ENCODE assay signal across 8 mouse cellular contexts in the genomic region with DNA sequence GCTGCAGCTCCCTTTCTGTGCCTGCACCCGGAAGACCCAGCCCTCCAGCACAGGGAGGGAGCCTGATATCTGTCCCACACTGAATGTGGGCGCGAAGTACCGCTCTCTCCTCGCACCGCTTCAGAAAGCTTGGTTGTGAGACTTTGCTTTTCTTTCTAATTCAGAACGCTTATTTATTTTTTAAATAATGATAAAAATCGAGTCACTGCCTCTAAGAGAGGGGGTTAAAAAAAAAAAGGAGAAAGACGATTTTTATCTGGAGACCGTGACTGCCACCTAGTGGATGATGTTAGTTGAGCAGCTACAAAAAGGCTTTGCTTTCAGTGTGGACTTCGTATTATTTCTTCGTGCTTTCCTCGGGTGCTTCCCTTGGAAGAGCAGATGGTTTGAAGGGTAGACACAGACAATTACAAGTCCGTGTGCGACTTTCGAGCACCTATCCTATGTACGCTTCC. TPM values are rescaled to one million over a fixed set of nuclear protein-coding genes. Genes with fewer than 3 reads are reported as not detected.
DNase-seq lines count a peak whose midpoint lies in the region; ATAC-seq and TF ChIP-seq lines count a peak whose summit lies in the region.

No protein-coding gene starts in this region.

- DNase-seq in MEL (ENCODE audit: low read depth, low spot score) = peak; percentile 90
- peak; percentile 76 for DNase-seq in brain, embryonic 18.5 days (ENCODE audit: low read depth, low spot score)
- DNase-seq in layer of hippocampus, adult 2 months (ENCODE audit: low spot score in 2 of 2) = peak; percentile 79 to 86
- DNase-seq in retina, adult 2 months (ENCODE audit: low read depth, low spot score) = peak; percentile 56
- DNase-seq in thymus, postnatal 25 days = peak; percentile 75

- WGBS in lung, embryonic 15.5 days = under 1% methylated on average over 17 of the region's 17 CpGs

- peak; percentile 53 to 94 (median 74) for TF ChIP-seq CTCF in MEL (IDR thresholded peaks at IDR 0.05 in 2 of 3, conservative IDR thresholded peaks at IDR 0.05 in 1 of 3; ENCODE audit: control insufficient read depth in 1 of 3, insufficient read depth in 1 of 3, low read depth in 2 of 3, low read length in 3 of 3, poor library complexity in 1 of 3, severe bottlenecking in 1 of 3)
- TF ChIP-seq CTCF in layer of hippocampus, adult 2 months (conservative IDR thresholded peaks at IDR 0.05) = peak; percentile 99

- peaks cover 3 to 7% of the 10 kb centered on the region in 2 experiments for H3K27me3 ChIP-seq in MEL (ENCODE audit: control insufficient read depth in 1 of 2, insufficient read depth in 2 of 2, low read length in 2 of 2)
- peaks cover 12% of the 10 kb centered on the region; the same call in 1 of the 2 replicates for H3K27me3 ChIP-seq in lung, embryonic 15.5 days

- H3K79me2 ChIP-seq in MEL (ENCODE audit: control insufficient read depth, insufficient read depth, low read length, poor library complexity) = no peaks in the 10 kb centered on the region

- peak overlapping the region; percentile 9 for H3K27ac ChIP-seq in MEL (ENCODE audit: control insufficient read depth, low read depth, low read length)
- H3K27ac ChIP-seq in layer of hippocampus, adult 2 months = peak overlapping the region; percentile 94
- H3K27ac ChIP-seq in lung, embryonic 15.5 days = no peak overlapping the region

- no peak for TF ChIP-seq EP300 in MEL (IDR thresholded peaks at IDR 0.05; ENCODE audit: low read depth in 1 of 2, low read length in 2 of 2)

- peak overlapping the region; percentile 50 for H3K9ac ChIP-seq in MEL (ENCODE audit: control insufficient read depth, low read depth, low read length, poor library complexity, severe bottlenecking)
- peak overlapping the region; percentile 32; the same call in 1 of the 2 replicates for H3K9ac ChIP-seq in lung, embryonic 15.5 days

- H3K4me3 ChIP-seq in MEL (ENCODE audit: control insufficient read depth in 1 of 2, insufficient read depth in 1 of 2, low read depth in 2 of 2, low read length in 2 of 2) = peak overlapping the region; percentile 50 to 56
- peak overlapping the region; percentile 63 for H3K4me3 ChIP-seq in layer of hippocampus, adult 2 months
- peak overlapping the region; percentile 47 for H3K4me3 ChIP-seq in lung, embryonic 15.5 days

- no peaks in the 10 kb centered on the region for H3K9me3 ChIP-seq in MEL (replicated peaks; ENCODE audit: insufficient read depth, low read length)
- H3K9me3 ChIP-seq in lung, embryonic 15.5 days = no peaks in the 10 kb centered on the region

- H3K36me3 ChIP-seq in MEL (ENCODE audit: control insufficient read depth in 1 of 2, insufficient read depth in 2 of 2, low read length in 2 of 2) = peaks cover 0 to 2% of the 10 kb centered on the region in 2 experiments; a peak in 1 of 4 replicates
- no peaks in the 10 kb centered on the region for H3K36me3 ChIP-seq in lung, embryonic 15.5 days

- no peak for TF ChIP-seq POLR2A in MEL (IDR thresholded peaks at IDR 0.05; ENCODE audit: control insufficient read depth in 1 of 2, insufficient read depth in 1 of 2, low read depth in 1 of 2, low read length in 2 of 2, poor library complexity in 1 of 2)

- peak; percentile 89 for ATAC-seq in erythroid progenitor cell, adult 5-6 weeks (replicated peaks; ENCODE audit: low FRiP score, poor library complexity, severe bottlenecking)
- ATAC-seq in hematopoietic stem cell, adult 5-6 weeks (replicated peaks in 1 of 2; ENCODE audit: insufficient read depth in 1 of 2, low FRiP score in 2 of 2, low TSS enrichment in 1 of 2, low read depth in 1 of 2, poor library complexity in 2 of 2, severe bottlenecking in 2 of 2) = peak; percentile 63 to 75; a peak in 3 of 4 replicates
- ATAC-seq in lung, embryonic 15.5 days (ENCODE audit: borderline replicate concordance, extremely low read depth, low FRiP score, low TSS enrichment) = peak; percentile 59; the same call in 1 of the 2 replicates

- peak overlapping the region; percentile 67 for H3K4me2 ChIP-seq in lung, embryonic 15.5 days

- peak; percentile 99 for TF ChIP-seq RAD21 in MEL (IDR thresholded peaks at IDR 0.05; ENCODE audit: low read depth, low read length)

- peaks cover 0 to 6% of the 10 kb centered on the region in 2 experiments; a peak in 2 of 4 replicates for H3K4me1 ChIP-seq in MEL (ENCODE audit: control insufficient read depth in 1 of 2, insufficient read depth in 2 of 2, low read length in 2 of 2)
- peaks cover 7% of the 10 kb centered on the region for H3K4me1 ChIP-seq in lung, embryonic 15.5 days

TF ChIP-seq in MEL, 35 proteins besides CTCF, POLR2A, EP300 and RAD21:
- TF ChIP-seq RCOR1 (IDR thresholded peaks at IDR 0.05; ENCODE audit: low read depth, low read length) (no peak), HCFC1 (IDR thresholded peaks at IDR 0.05; ENCODE audit: low read depth, low read length) (0 out of 2 replicates have a peak, but pooled peaks have one; percentile 41), CHD2 (IDR thresholded peaks at IDR 0.05; ENCODE audit: low read length) (no peak), TBP (IDR thresholded peaks at IDR 0.05; ENCODE audit: low read depth, low read length) (0 out of 2 replicates have a peak, but pooled peaks have one; percentile 47), NRF1 (IDR thresholded peaks at IDR 0.05; ENCODE audit: insufficient read depth, low read depth, low read length, poor library complexity, severe bottlenecking) (no peak), SIN3A (IDR thresholded peaks at IDR 0.05; ENCODE audit: low read length) (peak; percentile 62; the same call in 1 of the 2 replicates), GATA1 (IDR thresholded peaks at IDR 0.05; ENCODE audit: low read depth, low read length) (peak; percentile 79), TCF12 (IDR thresholded peaks at IDR 0.05; ENCODE audit: low read depth, low read length) (no peak), CHD1 (IDR thresholded peaks at IDR 0.05; ENCODE audit: low read depth, low read length) (no peak), POLR2AphosphoS5 (IDR thresholded peaks at IDR 0.05; ENCODE audit: borderline replicate concordance, low read depth, low read length) (no peak), MAZ (IDR thresholded peaks at IDR 0.05; ENCODE audit: low read depth, low read length) (0 out of 2 replicates have a peak, but pooled peaks have one; percentile 45), SMC3 (IDR thresholded peaks at IDR 0.05; ENCODE audit: low read depth, low read length) (peak; percentile 94), JUND (IDR thresholded peaks at IDR 0.05; ENCODE audit: low read depth, low read length) (no peak), MXI1 (IDR thresholded peaks at IDR 0.05; ENCODE audit: low read depth, low read length) (no peak), ELF1 (IDR thresholded peaks at IDR 0.05; ENCODE audit: low read depth, low read length) (peak; percentile 82), ZNF384 (IDR thresholded peaks at IDR 0.05; ENCODE audit: low read depth, low read length) (peak; percentile 97), MYB (IDR thresholded peaks at IDR 0.05; ENCODE audit: low read depth, low read length) (no peak), ZC3H11A (IDR thresholded peaks at IDR 0.05; ENCODE audit: low read depth, low read length) (peak; percentile 95)

RNA-seq across cellular contexts. Expression of a gene that starts 16.0 kb away (rescaled TPM):
- not detected in 2 replicates for total RNA-seq in MEL (2012; rRNA removed)
- polyA plus RNA-seq in MEL (2012; ENCODE audit: insufficient read depth in 1 of 2, insufficient read length in 2 of 2, low read depth in 1 of 2, low replicate concordance in 2 of 2, missing spikeins in 1 of 2) = under 1 TPM in 1 of 2 experiments, not detected in 1; 0.03 TPM
- total RNA-seq in erythroid progenitor cell, adult 5-6 weeks (2015; ENCODE audit: low replicate concordance) = not detected in 2 replicates
- total RNA-seq in erythroid progenitor cell, adult 5-6 weeks (2017; ENCODE audit: low replicate concordance) = not detected in 2 replicates
- not detected in 2 replicates for total RNA-seq in hematopoietic stem cell, adult 5-6 weeks (2017)
- not detected for total RNA-seq in layer of hippocampus, adult 2 months (2021)
- polyA plus RNA-seq in lung, embryonic 15.5 days (2015; fragmentation: Nextera tagmentation; extraction: Ambion mirVana) = not detected in 2 replicates

RNA-seq across cellular contexts. Expression of a gene that starts 50.9 kb away (rescaled TPM):
- total RNA-seq in MEL (2012; rRNA removed) = not detected in 2 replicates
- polyA plus RNA-seq in MEL (2012; ENCODE audit: insufficient read depth in 1 of 2, insufficient read length in 2 of 2, low read depth in 1 of 2, low replicate concordance in 2 of 2, missing spikeins in 1 of 2) = not detected
- total RNA-seq in erythroid progenitor cell, adult 5-6 weeks (2015; ENCODE audit: low replicate concordance) = 0.72 TPM in 1 of 2 replicates, not detected in the other
- total RNA-seq in erythroid progenitor cell, adult 5-6 weeks (2017; ENCODE audit: low replicate concordance) = 0.90 TPM in 1 of 2 replicates, not detected in the other
- total RNA-seq in hematopoietic stem cell, adult 5-6 weeks (2017) = 5.5 and 6.0 TPM in 2 replicates
- total RNA-seq in layer of hippocampus, adult 2 months (2021) = 100 to 1,000 TPM; 662 to 700 TPM
- 1.2 and 2.8 TPM in 2 replicates for polyA plus RNA-seq in lung, embryonic 15.5 days (2015; fragmentation: Nextera tagmentation; extraction: Ambion mirVana)

Comparison
In these comparisons a context has a peak if more than half of its experiments do, and no peak if none do; other contexts are left out.
1. RNA of a gene that starts 50.9 kb away (total RNA-seq): 662 to 700 TPM in layer of hippocampus, adult 2 months; 5.5 to 6.0 TPM in hematopoietic stem cell, adult 5-6 weeks, not detected in MEL and 0.72 to 0.90 TPM in erythroid progenitor cell, adult 5-6 weeks; every median in the first group is over 10 times any median in the second.
2. Peak in every context shown above with its lines, with median percentiles within 50 percentile points of each other: DNase-seq, H3K4me3 ChIP-seq and ATAC-seq.